Mouse (Mus musculus) lung, postnatal 14 days (tissue): ENCODE data around the gene Sf3a1.

Experiments
- DNase-seq: peaks from one replicate; pipeline ENCODE4 v3.0.0; 2021

The Sf3a1 gene

GRCm38 (mm10) chr11:4187318-4187700 lies 27.2 kb downstream of the Sf3a1 start:
- DNase-seq: no peak

GRCm38 (mm10) chr11:4189182-4189581 lies 29.0 kb downstream of the Sf3a1 start:
- DNase-seq: no peak

DNA sequence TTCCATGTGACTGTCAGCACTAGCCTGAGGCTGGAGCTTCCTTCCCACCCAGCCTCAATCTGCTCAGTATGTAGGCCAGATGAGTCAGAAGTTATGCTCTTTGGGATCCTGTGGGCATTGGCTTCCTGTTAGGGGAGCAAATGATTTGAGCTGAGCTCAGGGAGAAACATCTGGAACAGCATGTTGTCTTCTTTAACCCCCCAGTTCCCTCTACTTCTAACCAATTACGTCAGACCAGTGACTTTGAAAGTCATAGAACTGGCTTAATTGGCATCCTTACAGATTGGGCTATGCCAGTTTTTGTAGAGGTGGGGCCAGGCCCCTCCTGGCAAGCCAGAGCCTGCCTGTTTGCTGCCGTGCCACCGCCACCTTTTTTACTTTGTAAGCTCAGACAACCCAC lies 30.5 kb downstream of the Sf3a1 start:
- no peak for DNase-seq

GRCm38 (mm10) chr11:4192757-4193156 lies 32.6 kb downstream of the Sf3a1 start:
- DNase-seq: no peak

DNA sequence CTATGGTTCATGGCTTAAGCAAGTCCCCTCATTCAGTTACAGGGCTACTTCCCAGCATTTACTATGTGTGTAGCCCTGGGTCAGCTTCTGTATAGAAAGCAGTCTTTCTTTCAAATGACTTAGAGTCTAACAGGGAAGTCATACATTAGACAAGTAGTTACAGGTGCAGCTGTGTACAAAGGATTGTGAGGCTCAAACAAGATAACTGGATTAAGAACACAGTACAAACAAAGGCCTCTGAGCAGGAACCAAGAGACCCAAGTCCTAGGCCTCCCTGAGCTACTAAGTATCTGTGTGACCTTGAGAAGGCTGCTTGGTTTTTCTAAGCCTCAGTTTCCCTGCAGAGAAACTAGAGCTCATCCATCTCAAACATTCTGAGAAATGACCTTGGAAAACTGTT lies 33.3 kb downstream of the Sf3a1 start:
- DNase-seq: no peak

DNA sequence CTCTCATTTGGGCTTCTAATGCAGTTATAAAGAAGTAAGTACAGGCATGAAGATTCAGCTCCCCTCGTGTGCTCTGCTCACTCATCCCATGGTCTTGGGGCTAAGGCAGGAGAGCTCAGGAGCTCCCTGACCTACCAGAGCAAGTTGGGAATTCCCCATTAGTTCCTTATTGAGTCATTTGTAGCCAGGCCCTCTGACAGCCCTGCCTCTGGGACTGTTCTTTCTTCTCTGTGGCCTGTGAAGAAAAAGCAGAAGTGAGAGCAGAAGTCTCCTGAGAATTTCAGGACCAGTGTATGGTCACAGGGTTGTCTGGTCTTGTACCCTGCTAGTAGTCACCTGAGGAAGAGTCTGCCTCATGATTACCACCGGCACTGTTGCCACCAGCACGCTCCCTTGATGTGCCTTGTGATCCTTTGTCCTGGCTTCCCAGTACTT lies 35.5 kb downstream of the Sf3a1 start:
- DNase-seq: no peak

DNA sequence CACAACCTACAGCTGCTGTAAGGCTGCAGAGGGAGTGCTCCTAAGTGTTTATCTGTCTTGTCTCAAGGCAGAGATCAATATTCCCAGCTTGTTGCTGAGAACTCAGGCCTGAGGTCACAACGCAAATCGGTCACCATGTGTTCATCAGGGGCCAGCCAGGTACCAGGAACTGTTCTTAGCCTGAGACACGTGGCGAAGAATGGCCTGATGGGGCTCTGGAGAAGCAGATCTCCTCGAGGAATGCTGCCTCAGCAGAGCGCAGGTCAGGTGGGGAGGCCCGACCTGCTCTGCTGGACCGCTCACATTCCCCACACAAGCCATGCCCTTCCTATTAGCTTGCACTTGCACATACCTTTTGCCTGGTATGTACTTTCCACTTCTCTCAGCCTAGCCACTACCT lies 36.5 kb downstream of the Sf3a1 start:
- DNase-seq: peak; percentile 45

GRCm38 (mm10) chr11:4197691-4198090 lies 37.5 kb downstream of the Sf3a1 start:
- peak; percentile 36 for DNase-seq

GRCm38 (mm10) chr11:4201981-4202700 lies 42.0 kb downstream of the Sf3a1 start:
- DNase-seq: no peak

DNA sequence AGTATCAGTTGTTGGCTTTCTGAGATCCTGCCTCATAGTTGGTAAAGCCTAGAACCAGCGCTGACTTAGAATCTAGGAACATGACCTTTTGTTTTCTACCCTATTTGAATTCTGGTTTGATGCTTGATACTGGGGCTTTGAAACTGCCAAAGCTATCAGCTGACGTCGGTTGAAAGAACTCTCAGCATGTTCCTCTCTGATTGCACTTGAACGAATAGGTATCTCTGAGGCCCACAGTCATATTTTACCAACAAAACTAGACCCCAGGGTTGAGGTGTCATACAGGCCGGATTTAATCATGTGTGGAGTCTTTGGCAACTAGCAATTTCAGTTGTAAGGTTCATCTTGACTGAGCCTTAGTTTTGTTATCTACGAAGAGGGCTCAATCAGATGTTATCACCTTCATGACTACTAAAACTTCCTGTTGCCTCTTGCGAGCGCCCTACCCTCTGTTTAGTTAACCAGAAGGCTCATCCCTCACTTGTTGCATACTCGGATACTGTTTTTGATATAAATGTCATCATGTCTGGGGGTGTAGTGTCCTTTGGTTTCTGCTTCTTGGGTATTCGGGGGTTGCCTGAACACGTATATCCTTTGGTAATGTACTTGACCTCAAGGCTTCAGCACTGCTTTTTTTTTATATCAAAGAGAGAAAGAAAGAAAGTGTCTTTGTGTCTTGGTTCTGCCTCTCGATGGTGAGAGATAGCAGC lies 43.0 kb downstream of the Sf3a1 start:
- DNase-seq: no peak

- peak; percentile 78 for DNase-seq
Observed at GRCm38 (mm10) chr11:4203705-4204074, 43.5 kb downstream of the Sf3a1 start.

DNA sequence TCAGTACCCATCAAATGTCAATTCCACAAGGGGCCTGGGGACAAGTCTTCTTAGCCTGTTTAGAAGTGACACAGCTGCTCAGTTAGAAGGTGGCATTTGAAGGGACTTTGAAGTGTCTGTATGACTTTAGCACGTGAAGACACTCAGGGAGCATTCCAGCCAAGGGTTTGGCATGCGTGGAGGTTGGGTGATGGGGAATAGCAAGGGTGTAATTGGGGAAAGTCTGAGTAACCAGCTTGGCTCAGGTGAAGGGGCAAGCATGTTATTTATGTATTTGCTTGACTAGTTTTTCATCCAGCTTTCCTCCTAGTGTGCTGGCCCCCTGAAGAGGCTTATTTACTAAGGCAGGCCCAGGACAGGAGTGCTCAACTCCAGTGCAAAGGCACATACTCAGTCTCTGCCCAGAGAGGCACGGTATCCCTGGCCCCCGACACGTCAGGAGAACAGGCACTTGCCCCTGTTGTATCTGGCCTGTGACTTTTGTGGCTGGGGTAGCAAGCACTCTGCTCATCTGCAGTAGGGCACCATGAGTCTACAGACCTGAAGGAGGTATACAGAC lies 45.0 kb downstream of the Sf3a1 start:
- DNase-seq: peak; percentile 52

- no peak for DNase-seq
Observed at GRCm38 (mm10) chr11:4205951-4206350, 45.8 kb downstream of the Sf3a1 start.

GRCm38 (mm10) chr11:4206563-4206962 lies 46.4 kb downstream of the Sf3a1 start:
- DNase-seq: no peak

GRCm38 (mm10) chr11:4207655-4208054 lies 47.5 kb downstream of the Sf3a1 start:
- no peak for DNase-seq

GRCm38 (mm10) chr11:4209556-4209955 lies 49.4 kb downstream of the Sf3a1 start:
- DNase-seq: no peak

DNA sequence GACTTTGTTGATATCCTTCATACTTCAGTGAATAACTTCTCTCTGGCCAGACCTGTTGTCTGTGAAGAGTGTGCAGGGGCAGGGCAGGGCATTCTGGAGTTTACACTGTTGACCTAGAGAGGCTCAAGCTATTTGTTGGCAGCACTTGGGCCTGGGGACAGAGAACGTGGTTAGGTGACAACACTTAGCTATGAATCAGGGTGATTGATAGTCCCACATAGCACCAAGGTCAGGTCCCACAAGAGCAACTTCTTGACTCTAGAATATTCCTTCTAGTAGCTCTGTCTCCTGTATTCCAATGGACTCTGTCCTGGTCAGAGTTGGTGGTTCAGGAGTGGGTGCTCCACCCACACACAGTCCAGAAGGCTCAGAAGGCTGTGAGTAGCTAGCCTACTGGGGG lies 50.6 kb downstream of the Sf3a1 start:
- no peak for DNase-seq

DNA sequence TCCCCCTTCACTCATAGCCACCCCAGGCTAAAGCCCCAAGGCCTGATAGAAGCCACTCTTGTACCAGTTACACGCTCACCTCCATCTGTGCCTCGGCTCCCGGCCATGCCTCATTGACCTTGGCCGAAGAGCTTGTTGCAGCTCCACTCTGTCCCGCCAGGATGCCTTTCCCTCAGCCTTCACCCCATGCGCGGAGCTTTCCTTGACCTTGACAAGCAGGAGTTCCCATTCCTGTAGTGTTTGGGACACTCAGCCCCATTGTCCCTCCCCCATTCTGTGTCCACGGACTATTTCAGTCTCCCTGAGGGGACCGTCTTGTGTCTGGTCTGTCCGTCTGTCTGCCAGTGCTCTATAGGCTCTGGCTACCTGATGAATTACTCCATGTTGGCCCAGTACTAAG lies 53.0 kb downstream of the Sf3a1 start:
- DNase-seq: no peak

- no peak for DNase-seq
Observed at GRCm38 (mm10) chr11:4214572-4214971, 54.4 kb downstream of the Sf3a1 start.

GRCm38 (mm10) chr11:4215061-4215460 lies 54.9 kb downstream of the Sf3a1 start:
- no peak for DNase-seq

DNA sequence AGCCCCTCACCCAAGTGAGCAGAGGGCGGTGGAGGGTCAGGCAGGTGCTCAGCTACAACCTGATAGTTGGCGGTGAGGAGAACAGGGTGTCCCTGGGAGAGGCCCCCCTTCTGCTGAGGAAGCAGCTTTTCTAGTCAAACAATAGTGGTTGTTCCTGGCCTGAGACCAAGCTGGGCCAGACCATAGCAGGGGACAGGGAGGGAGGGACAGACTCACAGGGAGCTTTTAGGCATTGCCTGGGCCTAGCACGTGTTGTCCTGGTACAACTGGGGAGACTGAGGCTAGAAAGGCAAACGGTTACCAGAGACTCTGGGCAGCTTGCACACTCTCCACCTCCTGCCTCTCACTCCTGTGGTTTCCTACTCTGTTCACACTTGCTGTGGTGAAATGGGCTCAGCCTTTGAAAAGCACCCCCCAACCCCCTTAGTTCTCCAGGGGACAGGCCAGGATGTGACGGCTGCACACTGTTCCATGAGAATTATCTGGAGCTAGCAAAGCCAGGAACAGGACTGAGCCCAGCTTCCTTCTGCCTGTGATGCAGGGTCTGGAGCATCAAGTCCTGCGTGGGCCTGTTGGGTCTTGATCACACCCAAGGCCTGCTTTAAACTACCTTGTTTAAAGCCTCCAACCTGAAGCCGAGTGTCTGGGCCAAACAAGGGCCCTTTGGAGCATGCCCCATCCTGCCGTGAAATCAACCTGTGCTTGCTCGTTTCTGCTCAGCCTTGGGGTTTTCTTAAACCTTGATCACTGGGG lies 56.3 kb downstream of the Sf3a1 start:
- peak; percentile 77 for DNase-seq

- peak; percentile 95 for DNase-seq
Observed at GRCm38 (mm10) chr11:4217914-4218629, 57.9 kb downstream of the Sf3a1 start, which contains the start of gene Castor1. Castor1 (plus strand) TSS chr11:4218225.

DNA sequence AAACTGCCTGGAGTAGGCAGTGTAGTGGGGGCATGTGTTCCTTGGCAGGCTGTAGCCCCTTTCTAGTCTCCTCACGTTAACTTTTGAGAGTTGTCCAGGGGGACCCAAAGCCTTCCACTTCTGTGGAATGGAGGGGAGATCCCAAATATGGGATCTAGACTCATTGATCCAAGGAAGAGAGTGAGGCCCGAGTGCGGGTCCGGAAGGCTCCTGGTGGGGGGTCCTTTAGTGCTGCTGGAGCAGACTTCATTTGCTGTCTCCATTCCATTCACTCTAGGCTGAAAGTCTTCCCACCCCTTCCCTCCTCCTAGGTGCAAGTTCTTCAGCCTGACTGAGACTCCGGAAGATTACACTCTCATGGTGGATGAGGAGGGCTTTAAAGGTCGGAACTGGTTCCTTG lies 58.5 kb downstream of the Sf3a1 start:
- no peak for DNase-seq
